Mouse (Mus musculus) intestine, embryonic 14.5 days (tissue): Measurements from ENCODE around the gene Exoc6. TPM values are rescaled to one million over a fixed set of nuclear protein-coding genes. Genes with fewer than 3 reads are reported as not detected.

Source experiments
- ATAC-seq: fragments of 200-750 bp; cut with Nextera tagmentation; replicated peaks from 2 replicates; pipeline ENCODE4 v1.8.0; 2017; ENCODE audit warnings: low read depth, moderate number of reproducible peaks, moderate TSS enrichment, moderate library complexity; ENCODE audit not compliant: low FRiP score, low TSS enrichment
- DNase-seq: peaks from one replicate; pipeline ENCODE4 v3.0.0-alpha.2; 2018; ENCODE audit warnings: low spot score
- H3K27ac ChIP-seq: fragments of 300-500 bp; sonication (generic); 2 replicates; pipeline ENCODE4 v1.5.1; 2014; ENCODE audit warnings: low read depth, mild to moderate bottlenecking, control low read depth
- H3K27me3 ChIP-seq: fragments of 300-500 bp; sonication (generic); replicated peaks from 2 replicates; pipeline ENCODE4 v1.6.1; 2014; ENCODE audit warnings: low read length, control low read depth; ENCODE audit not compliant: control insufficient read depth, insufficient read depth
- H3K36me3 ChIP-seq: fragments of 300-500 bp; sonication (generic); 2 replicates; pipeline ENCODE4 v1.6.1; 2014; ENCODE audit warnings: low read length, control low read depth; ENCODE audit not compliant: control insufficient read depth, insufficient read depth
- H3K4me1 ChIP-seq: fragments of 300-500 bp; sonication (generic); replicated peaks from 2 replicates; pipeline ENCODE4 v1.6.1; 2014; ENCODE audit warnings: low read length, control low read depth, mixed read lengths; ENCODE audit not compliant: control insufficient read depth, insufficient read depth
- H3K4me2 ChIP-seq: fragments of 300-500 bp; sonication (generic); 2 replicates; pipeline ENCODE4 v1.6.1; 2014; ENCODE audit warnings: low read length
- H3K4me3 ChIP-seq: fragments of 300-500 bp; sonication (generic); 2 replicates; pipeline ENCODE4 v1.5.1; 2014; ENCODE audit warnings: low read depth, low read length, control low read depth, mixed read lengths
- H3K9ac ChIP-seq: fragments of 300-500 bp; sonication (generic); 2 replicates; pipeline ENCODE4 v1.6.1; 2014; ENCODE audit warnings: mild to moderate bottlenecking, low read length
- H3K9me3 ChIP-seq: fragments of 300-500 bp; sonication (generic); 2 replicates; pipeline ENCODE4 v1.6.1; 2016; ENCODE audit warnings: low read length, control low read depth; ENCODE audit not compliant: control insufficient read depth
- WGBS: fragments of 180-500 bp; shearing (Covaris S2); extraction: QIAGEN DNeasy Blood & Tissue Kit; methylation state at CpG from one replicate; pipeline ENCODE4 v1.1.7; 2014; 5-methylcytosine and 5-hydroxymethylcytosine counted together
- polyA plus RNA-seq: library from polyadenylated mRNA; unstranded; fragments of >200 nt; fragmentation: Nextera tagmentation; extraction: Ambion mirVana; gene quantifications from 2 replicates; pipeline ENCODE4 v1.2.1, GENCODE M21; 2014

Exoc6 gene
- polyA plus RNA-seq, 1 experiment from 2014 or later = 15.7 TPM

GRCm38 (mm10) chr19:37579607-37580006 lies 29.4 kb downstream of the Exoc6 start:
- 47% methylated on average over 4 of the region's 4 CpGs for WGBS
- no peaks in the 10 kb centered on the region for H3K9me3 ChIP-seq
- ATAC-seq (no peak), DNase-seq (no peak)
- no peak overlapping the region for H3K9ac ChIP-seq
- no peaks in the 10 kb centered on the region for H3K27me3 ChIP-seq
- no peak overlapping the region for H3K4me3 ChIP-seq
- no peak overlapping the region for H3K4me2 ChIP-seq
- H3K27ac ChIP-seq = no peak overlapping the region
- H3K36me3 ChIP-seq = no peaks in the 10 kb centered on the region
- H3K4me1 ChIP-seq = no peaks in the 10 kb centered on the region

GRCm38 (mm10) chr19:37580438-37580837 lies 30.2 kb downstream of the Exoc6 start:
- Histone ChIP-seq H3K36me3 (no peaks in the 10 kb centered on the region), H3K4me1 (no peaks in the 10 kb centered on the region), H3K27ac (no peak overlapping the region), H3K9ac (no peak overlapping the region), H3K4me3 (no peak overlapping the region), H3K4me2 (no peak overlapping the region), H3K9me3 (no peaks in the 10 kb centered on the region), H3K27me3 (no peaks in the 10 kb centered on the region)
- DNase-seq (no peak), ATAC-seq (no peak)
- 87% methylated on average over 6 of the region's 6 CpGs for WGBS

DNA sequence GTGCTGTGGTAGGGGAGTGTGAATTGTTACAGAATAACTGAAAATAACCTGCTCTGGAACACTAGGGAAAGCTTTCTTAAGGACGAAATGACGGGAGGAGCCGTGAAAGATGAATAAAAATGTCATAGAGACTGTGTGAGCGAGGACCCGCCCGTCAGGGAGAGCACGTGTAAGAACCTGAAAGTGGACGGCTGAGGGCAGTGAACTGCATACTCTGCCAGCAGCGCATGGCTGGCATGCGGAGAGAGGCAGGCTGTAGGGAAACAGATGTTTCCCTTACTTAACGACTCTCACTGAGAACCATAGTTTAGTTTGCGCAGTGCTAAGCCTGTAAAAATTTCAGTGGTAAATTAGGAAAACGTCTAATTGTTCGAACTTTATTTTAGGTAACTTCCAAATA lies 35.0 kb downstream of the Exoc6 start:
- no peak overlapping the region for H3K4me3 ChIP-seq
- no peak overlapping the region for H3K27ac ChIP-seq
- WGBS = 36% methylated on average over 14 of the region's 14 CpGs
- no peak overlapping the region for H3K9ac ChIP-seq
- H3K4me1 ChIP-seq = no peaks in the 10 kb centered on the region
- DNase-seq (no peak), ATAC-seq (no peak)
- H3K4me2 ChIP-seq = peak overlapping the region; percentile 7; the same call in 1 of the 2 replicates
- no peaks in the 10 kb centered on the region for H3K9me3 ChIP-seq
- H3K27me3 ChIP-seq = no peaks in the 10 kb centered on the region
- H3K36me3 ChIP-seq = no peaks in the 10 kb centered on the region

GRCm38 (mm10) chr19:37585684-37586083 lies 35.5 kb downstream of the Exoc6 start:
- no peak for DNase-seq

DNA sequence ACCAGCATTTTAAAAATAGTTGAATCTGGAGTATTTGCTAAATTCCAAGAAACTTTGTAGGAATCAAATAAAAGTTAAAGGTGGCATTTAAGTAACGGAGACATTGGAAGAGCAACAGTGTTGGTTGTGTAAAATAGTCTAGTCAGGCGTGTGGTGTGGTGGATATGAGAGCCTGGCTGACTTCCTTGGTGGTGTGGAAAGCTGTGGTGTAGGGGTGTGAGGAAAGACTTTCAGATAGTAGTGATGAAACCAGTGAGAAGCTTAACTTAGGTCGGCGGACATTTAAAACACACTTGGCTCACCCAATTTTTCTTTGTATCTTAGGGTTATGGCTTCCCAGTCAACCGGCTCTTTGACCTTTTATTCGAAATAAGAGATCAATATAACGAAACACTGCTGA lies 40.3 kb downstream of the Exoc6 start:
- Histone ChIP-seq H3K9ac (no peak overlapping the region), H3K4me3 (no peak overlapping the region), H3K27me3 (no peaks in the 10 kb centered on the region), H3K4me1 (no peaks in the 10 kb centered on the region), H3K36me3 (peaks cover 4% of the 10 kb centered on the region; the same call in 1 of the 2 replicates), H3K27ac (no peak overlapping the region), H3K4me2 (no peak overlapping the region), H3K9me3 (no peaks in the 10 kb centered on the region)
- DNase-seq (no peak), ATAC-seq (no peak)
- 92% methylated on average over 7 of the region's 7 CpGs for WGBS

More at GRCm38 (mm10) chr19:37585684-37586083, 35.5 kb downstream of the Exoc6 start:
- peak overlapping the region; percentile 7; the same call in 1 of the 2 replicates for H3K4me2 ChIP-seq
- no peak overlapping the region for H3K27ac ChIP-seq
- no peak overlapping the region for H3K4me3 ChIP-seq
- no peaks in the 10 kb centered on the region for H3K36me3 ChIP-seq
- H3K4me1 ChIP-seq = no peaks in the 10 kb centered on the region
- no peak overlapping the region for H3K9ac ChIP-seq
- no peaks in the 10 kb centered on the region for H3K27me3 ChIP-seq
- WGBS = 29% methylated on average over 8 of the region's 8 CpGs
- no peaks in the 10 kb centered on the region for H3K9me3 ChIP-seq
- no peak for ATAC-seq

DNA sequence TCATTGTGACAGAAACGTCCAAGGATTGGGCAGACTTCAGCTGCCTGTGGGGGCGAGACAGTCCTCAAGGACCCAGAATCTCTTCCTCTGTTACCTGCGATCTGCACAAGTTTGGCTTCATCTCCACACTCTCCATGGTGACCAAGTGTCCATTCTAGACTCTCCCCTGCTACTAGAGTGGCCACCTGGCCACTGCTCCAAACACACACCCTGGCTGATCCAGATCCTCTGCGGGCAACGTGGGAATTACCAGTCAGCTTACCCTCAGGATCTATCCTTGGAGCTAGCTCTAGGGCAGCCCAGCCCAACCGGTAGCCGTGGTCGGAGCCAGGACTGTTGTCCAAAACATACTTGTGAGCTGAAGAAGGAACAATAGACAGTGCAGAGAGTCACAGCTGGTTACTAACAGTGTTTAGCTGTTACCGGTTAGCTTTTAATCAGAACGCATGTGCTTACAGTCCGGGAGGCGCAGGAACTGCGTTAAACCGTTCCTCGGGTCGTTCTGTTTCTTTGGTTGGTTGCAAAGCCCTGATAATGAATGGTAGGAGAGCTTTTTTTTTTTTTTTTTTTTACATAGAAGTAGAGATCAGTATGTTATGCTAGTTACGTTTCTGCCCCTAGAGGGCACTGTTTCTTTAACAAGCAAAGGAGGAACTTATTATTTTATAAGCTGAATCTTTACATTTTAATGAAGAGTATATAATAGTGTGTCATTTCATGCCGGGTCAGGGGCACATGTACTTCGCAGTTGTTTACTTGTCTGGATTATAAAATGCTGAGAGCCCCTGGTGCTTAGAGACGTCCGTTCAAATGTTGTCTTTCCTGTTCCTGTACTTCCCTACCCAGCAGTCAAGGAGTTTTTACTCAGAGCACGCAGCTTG lies 52.0 kb downstream of the Exoc6 start:
- H3K9me3 ChIP-seq = no peaks in the 10 kb centered on the region
- peak; percentile 64 for DNase-seq
- H3K4me3 ChIP-seq = no peak overlapping the region
- H3K9ac ChIP-seq = no peak overlapping the region
- H3K27ac ChIP-seq = no peak overlapping the region
- peak overlapping the region; percentile 7 for H3K4me2 ChIP-seq
- H3K4me1 ChIP-seq = no peaks in the 10 kb centered on the region
- H3K36me3 ChIP-seq = no peaks in the 10 kb centered on the region
- no peak for ATAC-seq
- 36% methylated on average over 22 of the region's 22 CpGs for WGBS
- no peaks in the 10 kb centered on the region for H3K27me3 ChIP-seq

DNA sequence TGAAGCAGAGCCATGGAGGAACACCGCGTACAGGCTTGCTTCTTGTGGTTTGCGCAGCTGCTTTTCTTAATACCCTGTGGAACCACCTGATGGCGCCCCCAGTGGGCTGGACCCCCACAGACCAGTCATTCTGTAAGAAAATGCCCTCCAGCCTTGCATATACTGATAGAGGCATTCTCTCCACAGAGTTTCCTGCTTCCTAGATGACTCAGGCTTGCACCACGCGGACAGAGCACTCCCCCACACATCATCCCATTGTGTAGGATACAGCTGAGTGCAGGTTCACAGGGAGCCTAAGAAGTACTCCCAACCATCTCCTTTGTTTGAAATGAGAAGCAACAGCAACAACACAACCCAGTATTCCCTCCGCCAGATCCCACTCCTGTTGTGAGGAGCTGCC lies 59.8 kb downstream of the Exoc6 start:
- Histone ChIP-seq H3K9me3 (no peaks in the 10 kb centered on the region), H3K36me3 (no peaks in the 10 kb centered on the region), H3K4me3 (no peak overlapping the region), H3K27me3 (no peaks in the 10 kb centered on the region), H3K9ac (no peak overlapping the region), H3K4me1 (no peaks in the 10 kb centered on the region), H3K4me2 (no peak overlapping the region), H3K27ac (no peak overlapping the region)
- DNase-seq (no peak), ATAC-seq (no peak)
- 72% methylated on average over 7 of the region's 7 CpGs for WGBS

DNA sequence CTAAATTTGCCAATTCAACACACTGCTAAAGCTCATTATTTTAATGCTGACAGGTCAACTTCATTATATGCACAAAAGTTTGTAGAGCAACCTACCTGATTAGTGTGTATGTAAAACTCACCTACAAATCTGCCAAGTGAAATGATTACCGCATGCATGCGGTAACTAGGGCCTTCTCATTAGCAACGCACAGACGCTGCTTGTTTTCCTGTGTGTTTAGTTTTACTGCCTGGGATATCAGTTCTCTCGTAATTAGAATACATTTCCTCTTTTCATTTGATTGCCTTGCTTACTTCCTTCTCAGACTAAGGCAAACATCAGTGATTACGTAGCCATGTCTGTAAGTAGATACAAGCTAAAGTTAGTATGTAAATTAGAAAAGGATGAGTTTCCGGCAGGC lies 62.7 kb downstream of the Exoc6 start:
- H3K36me3 ChIP-seq = no peaks in the 10 kb centered on the region
- H3K4me1 ChIP-seq = no peaks in the 10 kb centered on the region
- DNase-seq = no peak
- 80% methylated on average over 7 of the region's 7 CpGs for WGBS
- H3K4me2 ChIP-seq = no peak overlapping the region
- no peak overlapping the region for H3K4me3 ChIP-seq
- no peaks in the 10 kb centered on the region for H3K9me3 ChIP-seq
- H3K27ac ChIP-seq = no peak overlapping the region
- no peak overlapping the region for H3K9ac ChIP-seq
- H3K27me3 ChIP-seq = no peaks in the 10 kb centered on the region
- ATAC-seq = no peak
